Mouse (Mus musculus): ENCODE results near the gene Vmn1r188. TPM values are rescaled to one million over a fixed set of nuclear protein-coding genes. Genes with fewer than 3 reads are reported as not detected.
"Not testable (repeated sequence)": the region's sequence is repeated elsewhere in the genome, so short reads cannot be mapped to it uniquely, and the experiment has no call there.

The Vmn1r188 gene
- not detected for total RNA-seq (2021)
- long read RNA-seq: 0 reads

GRCm38 (mm10) chr13:22084140-22084539 lies at the start of gene Vmn1r188:
Vmn1r188 (plus strand) TSS chr13:22084440.
- DNase-seq (ENCODE audit: low spot score in 2 of 2): not testable (repeated sequence)

- no peak for DNase-seq (ENCODE audit: low spot score in 2 of 2)
Observed at GRCm38 (mm10) chr13:22034443-22035266, 49.6 kb upstream of the Vmn1r188 start.

GRCm38 (mm10) chr13:22035267-22036148 lies 48.7 kb upstream of the Vmn1r188 start, which contains the start of the genes Hist1h2ah and Hist1h2bk:
Hist1h2ah (minus strand) TSS chr13:22035568.
Hist1h2bk (plus strand) TSS chr13:22035870.
- peak; percentile 81 to 93 for DNase-seq (ENCODE audit: low spot score in 2 of 2)

- no peak for DNase-seq (ENCODE audit: low spot score in 2 of 2)
Observed at GRCm38 (mm10) chr13:22036149-22036956, 47.9 kb upstream of the Vmn1r188 start.

GRCm38 (mm10) chr13:22036986-22037385 lies 47.3 kb upstream of the Vmn1r188 start:
- no peak for DNase-seq (ENCODE audit: low spot score in 2 of 2)

GRCm38 (mm10) chr13:22037415-22037814 lies 46.8 kb upstream of the Vmn1r188 start:
- DNase-seq (ENCODE audit: low spot score in 2 of 2): no peak

GRCm38 (mm10) chr13:22039364-22039763 lies 44.9 kb upstream of the Vmn1r188 start:
- no peak for DNase-seq (ENCODE audit: low spot score in 2 of 2)

- no peak for DNase-seq (ENCODE audit: low spot score in 2 of 2)
Observed at GRCm38 (mm10) chr13:22039951-22040463, 44.2 kb upstream of the Vmn1r188 start.

GRCm38 (mm10) chr13:22040464-22041141 lies 43.6 kb upstream of the Vmn1r188 start:
- no peak for DNase-seq (ENCODE audit: low spot score in 2 of 2)

GRCm38 (mm10) chr13:22041142-22041536 lies 43.1 kb upstream of the Vmn1r188 start, which contains the start of gene Hist1h4i:
Hist1h4i (minus strand) TSS chr13:22041362.
- DNase-seq (ENCODE audit: low spot score in 2 of 2): peak; percentile 94 to 98

GRCm38 (mm10) chr13:22041651-22042567 lies 42.3 kb upstream of the Vmn1r188 start:
- DNase-seq (ENCODE audit: low spot score in 2 of 2): no peak

GRCm38 (mm10) chr13:22042568-22043502 lies 41.4 kb upstream of the Vmn1r188 start, which contains the start of the genes Hist1h2ag and Hist1h2bj:
Hist1h2ag (minus strand) TSS chr13:22042944.
Hist1h2bj (plus strand) TSS chr13:22043214.
- peak; percentile 88 to 96 for DNase-seq (ENCODE audit: low spot score in 2 of 2)

GRCm38 (mm10) chr13:22043503-22044431 lies 40.5 kb upstream of the Vmn1r188 start:
- DNase-seq (ENCODE audit: low spot score in 2 of 2): peak in 1 of 2 experiments; percentile 73

- DNase-seq (ENCODE audit: low spot score in 2 of 2): no peak
Observed at GRCm38 (mm10) chr13:22044432-22045155, 39.6 kb upstream of the Vmn1r188 start.

- no peak for DNase-seq (ENCODE audit: low spot score in 2 of 2)
Observed at GRCm38 (mm10) chr13:22045311-22045710, 38.9 kb upstream of the Vmn1r188 start.

GRCm38 (mm10) chr13:22049041-22049440 lies 35.2 kb upstream of the Vmn1r188 start:
- DNase-seq (ENCODE audit: low spot score in 2 of 2): no peak
